Mouse (Mus musculus) intestine, embryonic 14.5 days (tissue): Measurements from ENCODE around the gene Cutc. TPM values are rescaled to one million over a fixed set of nuclear protein-coding genes. Genes with fewer than 3 reads are reported as not detected.

Experiments used
- ATAC-seq: fragments of 200-750 bp; cut with Nextera tagmentation; replicated peaks from 2 replicates; pipeline ENCODE4 v1.8.0; 2017; ENCODE audit warnings: low read depth, moderate number of reproducible peaks, moderate TSS enrichment, moderate library complexity; ENCODE audit not compliant: low FRiP score, low TSS enrichment
- DNase-seq: peaks from one replicate; pipeline ENCODE4 v3.0.0-alpha.2; 2018; ENCODE audit warnings: low spot score
- H3K27ac ChIP-seq: fragments of 300-500 bp; sonication (generic); 2 replicates; pipeline ENCODE4 v1.5.1; 2014; ENCODE audit warnings: low read depth, mild to moderate bottlenecking, control low read depth
- H3K27me3 ChIP-seq: fragments of 300-500 bp; sonication (generic); replicated peaks from 2 replicates; pipeline ENCODE4 v1.6.1; 2014; ENCODE audit warnings: low read length, control low read depth; ENCODE audit not compliant: control insufficient read depth, insufficient read depth
- H3K36me3 ChIP-seq: fragments of 300-500 bp; sonication (generic); 2 replicates; pipeline ENCODE4 v1.6.1; 2014; ENCODE audit warnings: low read length, control low read depth; ENCODE audit not compliant: control insufficient read depth, insufficient read depth
- H3K4me1 ChIP-seq: fragments of 300-500 bp; sonication (generic); replicated peaks from 2 replicates; pipeline ENCODE4 v1.6.1; 2014; ENCODE audit warnings: low read length, control low read depth, mixed read lengths; ENCODE audit not compliant: control insufficient read depth, insufficient read depth
- H3K4me2 ChIP-seq: fragments of 300-500 bp; sonication (generic); 2 replicates; pipeline ENCODE4 v1.6.1; 2014; ENCODE audit warnings: low read length
- H3K4me3 ChIP-seq: fragments of 300-500 bp; sonication (generic); 2 replicates; pipeline ENCODE4 v1.5.1; 2014; ENCODE audit warnings: low read depth, low read length, control low read depth, mixed read lengths
- H3K9ac ChIP-seq: fragments of 300-500 bp; sonication (generic); 2 replicates; pipeline ENCODE4 v1.6.1; 2014; ENCODE audit warnings: mild to moderate bottlenecking, low read length
- H3K9me3 ChIP-seq: fragments of 300-500 bp; sonication (generic); 2 replicates; pipeline ENCODE4 v1.6.1; 2016; ENCODE audit warnings: low read length, control low read depth; ENCODE audit not compliant: control insufficient read depth
- WGBS: fragments of 180-500 bp; shearing (Covaris S2); extraction: QIAGEN DNeasy Blood & Tissue Kit; methylation state at CpG from one replicate; pipeline ENCODE4 v1.1.7; 2014; 5-methylcytosine and 5-hydroxymethylcytosine counted together
- polyA plus RNA-seq: library from polyadenylated mRNA; unstranded; fragments of >200 nt; fragmentation: Nextera tagmentation; extraction: Ambion mirVana; gene quantifications from 2 replicates; pipeline ENCODE4 v1.2.1, GENCODE M21; 2014

Cutc gene
- polyA plus RNA-seq, 1 experiment from 2014 or later, result 20.6 TPM

DNA sequence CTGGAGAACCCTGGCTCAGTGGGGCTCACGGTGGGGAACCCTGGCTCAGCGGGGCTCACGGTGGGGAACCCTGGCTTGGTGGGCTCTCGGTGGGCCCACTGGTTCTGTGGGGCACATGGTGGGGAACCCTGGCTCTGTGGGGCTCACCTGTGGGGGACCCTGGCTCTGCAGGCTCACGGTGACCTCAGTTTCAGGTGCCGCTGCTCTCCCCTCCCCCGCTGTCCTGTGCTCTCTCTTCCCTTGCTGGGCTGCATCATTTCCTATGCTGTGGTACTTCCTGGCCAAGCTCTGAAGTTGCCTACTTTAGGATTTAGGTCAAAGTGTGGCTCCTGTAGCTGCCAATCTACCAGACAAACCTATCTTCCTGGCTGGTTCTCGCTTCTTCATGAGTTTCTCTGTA, 29.9 kb upstream of the Cutc start:
- Histone ChIP-seq H3K36me3 (peaks cover 93% of the 10 kb centered on the region), H3K4me3 (no peak overlapping the region), H3K9ac (no peak overlapping the region), H3K27me3 (no peaks in the 10 kb centered on the region), H3K4me1 (no peaks in the 10 kb centered on the region), H3K4me2 (no peak overlapping the region), H3K27ac (no peak overlapping the region), H3K9me3 (no peaks in the 10 kb centered on the region)
- ATAC-seq (no peak), DNase-seq (no peak)
- 89% methylated on average over 8 of the region's 8 CpGs for WGBS

DNA sequence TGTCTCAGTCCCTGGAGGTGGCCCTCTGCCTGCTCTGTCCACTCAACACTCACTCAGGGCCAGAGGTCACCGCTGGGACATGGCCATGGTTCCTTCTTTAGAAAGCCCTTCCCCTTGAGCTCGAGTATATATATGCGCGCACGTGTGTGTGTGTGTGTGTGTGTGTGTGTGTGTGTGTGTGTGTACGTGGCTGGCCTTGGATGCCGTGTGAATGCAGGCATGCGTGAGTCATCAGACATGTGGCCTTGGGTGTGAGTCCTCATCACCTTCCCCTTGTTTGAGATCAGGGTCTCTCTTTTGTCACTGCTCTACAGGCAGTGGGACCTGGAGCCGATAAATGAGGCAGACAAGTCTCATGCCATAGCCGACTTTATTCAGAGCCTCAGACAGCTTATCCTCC, 29.3 kb upstream of the Cutc start:
- no peaks in the 10 kb centered on the region for H3K9me3 ChIP-seq
- no peak for ATAC-seq
- no peak overlapping the region for H3K27ac ChIP-seq
- H3K4me1 ChIP-seq, result no peaks in the 10 kb centered on the region
- H3K9ac ChIP-seq, result no peak overlapping the region
- no peak for DNase-seq
- no peak overlapping the region for H3K4me3 ChIP-seq
- WGBS, result 80% methylated on average over 10 of the region's 10 CpGs
- no peaks in the 10 kb centered on the region for H3K27me3 ChIP-seq
- H3K36me3 ChIP-seq, result peaks cover 93% of the 10 kb centered on the region
- no peak overlapping the region for H3K4me2 ChIP-seq

DNA sequence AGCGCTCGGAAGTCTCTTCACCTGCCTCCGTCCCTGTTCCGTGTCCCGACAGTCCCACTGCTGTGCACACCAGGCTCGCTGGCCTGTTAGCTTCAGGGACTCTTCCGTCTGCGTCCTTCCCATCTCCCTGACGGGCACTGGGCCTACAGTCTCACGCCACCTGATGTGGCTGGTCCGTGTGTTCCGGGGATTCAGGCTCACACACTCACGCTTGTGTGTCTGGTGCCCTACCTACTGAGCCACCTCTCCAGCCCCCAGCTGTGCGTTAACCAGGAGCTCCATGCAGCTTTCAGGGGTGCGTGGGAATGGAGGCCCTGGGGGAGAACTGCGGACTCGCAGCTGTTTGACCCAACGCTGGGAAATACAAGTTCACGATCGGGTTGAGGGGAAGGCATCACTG, 28.6 kb upstream of the Cutc start:
- Histone ChIP-seq H3K4me1 (no peaks in the 10 kb centered on the region), H3K27me3 (no peaks in the 10 kb centered on the region), H3K9me3 (no peaks in the 10 kb centered on the region), H3K9ac (no peak overlapping the region), H3K36me3 (peaks cover 93% of the 10 kb centered on the region), H3K27ac (no peak overlapping the region), H3K4me2 (no peak overlapping the region), H3K4me3 (no peak overlapping the region)
- no peak for DNase-seq
- ATAC-seq, result no peak
- WGBS, result 93% methylated on average over 20 of the region's 20 CpGs

DNA sequence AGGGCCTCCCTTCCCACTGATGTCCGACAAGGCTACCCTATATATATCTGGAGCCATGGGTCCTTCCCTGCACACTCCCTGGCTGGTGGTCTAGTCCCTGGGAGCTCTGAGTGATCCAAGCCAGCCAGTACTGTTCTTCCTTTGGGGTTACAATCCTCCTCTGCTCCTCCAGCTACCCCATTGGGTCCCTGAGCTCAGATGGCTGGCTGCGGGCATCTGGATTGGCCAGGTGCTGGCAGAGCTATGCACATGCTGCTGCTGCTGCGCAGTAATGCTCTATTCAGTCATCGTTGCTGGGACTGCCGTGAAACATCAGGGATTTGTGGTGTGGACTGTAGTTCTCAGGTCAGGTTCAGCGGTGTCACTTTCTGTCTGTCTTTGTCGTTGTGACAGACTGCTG, 28.0 kb upstream of the Cutc start:
- WGBS, result 86% methylated on average over 7 of the region's 7 CpGs
- no peak overlapping the region for H3K27ac ChIP-seq
- H3K9me3 ChIP-seq, result no peaks in the 10 kb centered on the region
- no peak for DNase-seq
- no peak overlapping the region for H3K4me2 ChIP-seq
- H3K4me3 ChIP-seq, result no peak overlapping the region
- peaks cover 89% of the 10 kb centered on the region for H3K36me3 ChIP-seq
- H3K27me3 ChIP-seq, result no peaks in the 10 kb centered on the region
- no peak for ATAC-seq
- H3K9ac ChIP-seq, result no peak overlapping the region
- no peaks in the 10 kb centered on the region for H3K4me1 ChIP-seq

DNA sequence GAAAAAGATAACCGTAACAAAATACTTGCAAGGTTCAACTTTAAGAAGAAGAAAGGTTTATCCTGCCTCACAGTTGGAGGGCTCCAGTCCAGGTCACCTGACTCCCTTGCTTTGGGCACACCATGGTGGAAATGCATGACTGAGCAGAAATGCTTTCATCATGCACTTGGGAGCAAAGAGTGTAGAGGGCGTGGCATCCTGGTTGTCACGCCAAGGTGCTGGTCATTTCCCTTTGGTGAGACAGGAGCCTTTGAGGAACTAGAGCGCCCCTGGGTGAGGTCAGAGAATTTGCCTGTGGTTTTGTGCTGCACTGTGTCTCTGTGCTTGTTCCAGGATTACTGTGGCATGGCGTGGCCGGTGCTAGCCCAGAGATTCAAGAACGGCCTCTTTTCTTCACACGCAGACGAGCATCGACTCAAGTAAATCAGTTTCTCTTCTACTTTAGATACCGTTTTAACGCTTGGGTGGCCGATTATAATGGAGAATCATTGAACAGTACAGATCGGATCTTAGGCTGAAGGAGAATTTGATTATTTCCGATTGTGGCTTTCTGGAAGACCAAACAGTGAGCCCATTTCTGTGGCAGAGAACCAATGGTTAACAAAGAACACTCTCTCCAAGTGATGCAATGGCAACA, 26.2 kb upstream of the Cutc start:
- Histone ChIP-seq H3K9ac (no peak overlapping the region), H3K27ac (no peak overlapping the region), H3K9me3 (no peaks in the 10 kb centered on the region), H3K36me3 (peaks cover 77% of the 10 kb centered on the region), H3K27me3 (no peaks in the 10 kb centered on the region), H3K4me3 (no peak overlapping the region), H3K4me1 (no peaks in the 10 kb centered on the region), H3K4me2 (no peak overlapping the region)
- ATAC-seq, result no peak
- WGBS, result 95% methylated on average over 15 of the region's 15 CpGs
- no peak for DNase-seq

DNA sequence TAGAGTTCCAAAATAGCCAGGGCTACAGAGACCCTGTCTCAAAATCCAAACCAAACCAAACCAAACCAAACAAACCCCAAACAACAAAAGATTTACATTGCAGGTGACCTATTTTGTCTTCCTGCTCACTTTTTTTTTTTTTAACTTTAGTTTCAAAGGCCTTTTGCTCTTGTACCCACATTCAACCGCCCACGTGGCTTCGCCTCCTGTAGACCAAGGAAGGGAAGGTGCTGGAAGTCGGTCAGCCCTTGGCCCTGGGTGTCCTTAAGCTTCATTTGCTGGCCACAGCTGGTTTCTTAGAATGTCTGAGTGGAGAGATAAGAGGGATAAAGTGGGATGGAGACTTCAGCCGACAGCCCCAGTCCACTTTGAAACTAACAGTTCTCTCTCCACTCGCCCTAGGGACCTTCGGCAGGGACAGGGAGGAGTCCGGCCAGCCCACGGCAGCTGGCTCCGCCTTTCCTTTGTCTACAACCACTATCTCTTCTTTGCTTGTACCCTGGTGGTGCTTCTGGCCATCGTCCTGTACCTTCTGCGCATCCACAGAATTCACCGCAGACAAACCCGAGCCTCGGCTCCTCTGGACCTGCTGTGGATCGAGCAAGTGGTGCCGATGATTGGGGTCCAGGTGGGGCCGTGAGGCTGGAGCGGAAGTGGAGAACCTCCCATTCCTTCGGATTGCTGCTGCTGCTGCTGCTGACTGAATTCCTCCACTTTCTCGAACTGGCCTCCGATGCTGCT, 23.3 kb upstream of the Cutc start:
- Histone ChIP-seq H3K27ac (no peak overlapping the region; the same call in 1 of the 2 replicates), H3K4me1 (no peaks in the 10 kb centered on the region), H3K9ac (peak overlapping the region; percentile 43; the same call in 1 of the 2 replicates), H3K4me2 (peak overlapping the region; percentile 47), H3K4me3 (peak overlapping the region; percentile 27), H3K27me3 (no peaks in the 10 kb centered on the region), H3K36me3 (peaks cover 56% of the 10 kb centered on the region), H3K9me3 (no peaks in the 10 kb centered on the region)
- peak; percentile 68 for DNase-seq
- no peak for ATAC-seq
- 36% methylated on average over 22 of the region's 22 CpGs for WGBS

DNA sequence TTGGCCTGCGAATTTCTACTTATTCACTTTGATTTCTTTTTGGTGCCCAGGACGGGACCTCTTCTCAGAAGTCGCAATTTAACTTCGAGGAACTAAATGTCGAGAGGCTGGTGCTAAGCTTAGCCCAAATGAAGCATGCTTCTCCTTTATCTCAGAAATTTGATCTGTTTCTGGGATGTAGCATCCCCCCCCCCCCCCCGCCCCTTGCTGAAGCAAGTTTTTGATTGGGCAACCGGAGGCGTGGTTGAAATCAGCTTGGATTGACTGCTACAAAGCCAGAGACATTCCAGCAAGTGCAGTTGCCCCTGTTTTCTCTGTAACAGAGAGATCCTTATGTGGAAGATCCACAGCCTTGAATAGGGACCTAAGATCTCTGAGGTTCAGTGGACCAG, 22.8 kb upstream of the Cutc start:
- peak overlapping the region; percentile 43; the same call in 1 of the 2 replicates for H3K9ac ChIP-seq
- DNase-seq, result no peak
- H3K27ac ChIP-seq, result no peak overlapping the region
- no peaks in the 10 kb centered on the region for H3K27me3 ChIP-seq
- peak overlapping the region; percentile 47 for H3K4me2 ChIP-seq
- H3K36me3 ChIP-seq, result peaks cover 56% of the 10 kb centered on the region
- H3K4me3 ChIP-seq, result peak overlapping the region; percentile 27; the same call in 1 of the 2 replicates
- no peaks in the 10 kb centered on the region for H3K4me1 ChIP-seq
- whole genome bisulfite sequencing, result 32% methylated on average over 8 of the region's 8 CpGs
- no peaks in the 10 kb centered on the region for H3K9me3 ChIP-seq
- ATAC-seq, result no peak

DNA sequence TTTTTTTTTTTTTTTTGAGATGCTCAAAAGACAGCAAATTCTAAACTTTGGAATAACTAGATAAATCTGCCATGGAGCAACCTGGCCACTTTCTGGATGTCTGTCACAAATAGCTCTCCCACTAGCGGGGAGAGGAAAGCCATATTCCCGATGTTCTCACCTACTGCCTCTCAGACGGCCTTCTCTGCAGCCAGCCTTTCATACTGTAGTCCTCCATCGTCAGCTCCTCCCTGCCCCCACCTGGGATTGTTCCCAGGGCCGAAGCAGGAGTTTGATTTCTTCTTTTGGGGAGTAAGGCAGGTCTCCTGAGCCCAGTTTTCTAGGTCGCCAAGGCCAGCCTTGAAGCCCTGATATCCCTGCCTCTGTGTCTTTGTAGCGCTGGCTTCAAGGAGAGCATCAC, 21.6 kb upstream of the Cutc start:
- no peak overlapping the region for H3K9ac ChIP-seq
- no peak overlapping the region for H3K4me2 ChIP-seq
- H3K27me3 ChIP-seq, result no peaks in the 10 kb centered on the region
- no peak overlapping the region for H3K27ac ChIP-seq
- DNase-seq, result no peak
- H3K4me3 ChIP-seq, result no peak overlapping the region
- H3K4me1 ChIP-seq, result no peaks in the 10 kb centered on the region
- H3K36me3 ChIP-seq, result peaks cover 54% of the 10 kb centered on the region
- 71% methylated on average over 7 of the region's 7 CpGs for WGBS
- H3K9me3 ChIP-seq, result no peaks in the 10 kb centered on the region
- no peak for ATAC-seq

DNA sequence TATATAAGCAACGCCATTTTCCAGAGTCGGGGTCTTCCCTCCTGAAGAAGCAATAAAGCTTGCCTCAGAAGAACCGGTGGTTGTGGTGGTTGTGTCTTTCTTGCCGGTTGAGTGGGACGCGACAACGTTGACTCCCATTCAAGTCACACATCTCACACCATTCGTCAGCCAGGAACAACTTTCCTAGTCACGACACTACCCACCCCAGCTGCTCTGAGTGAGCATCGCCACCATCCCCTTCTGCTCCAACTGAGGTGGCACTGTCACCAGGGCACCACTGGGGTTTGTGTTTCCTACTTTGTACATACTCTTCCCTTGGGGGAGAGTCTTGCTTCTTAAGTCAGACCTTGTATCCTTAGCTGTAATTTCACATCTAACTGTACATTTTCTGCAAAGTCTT, 14.4 kb upstream of the Cutc start:
- H3K36me3 ChIP-seq, result peaks cover 82% of the 10 kb centered on the region
- no peak overlapping the region for H3K9ac ChIP-seq
- no peak overlapping the region for H3K4me3 ChIP-seq
- WGBS, result 97% methylated on average over 10 of the region's 10 CpGs
- no peaks in the 10 kb centered on the region for H3K27me3 ChIP-seq
- H3K4me1 ChIP-seq, result no peaks in the 10 kb centered on the region
- ATAC-seq (no peak), DNase-seq (no peak)
- no peak overlapping the region for H3K4me2 ChIP-seq
- no peak overlapping the region for H3K27ac ChIP-seq
- H3K9me3 ChIP-seq, result no peaks in the 10 kb centered on the region
